Mouse (Mus musculus): ENCODE data around the gene Wap. TPM values are rescaled to one million over a fixed set of nuclear protein-coding genes. Genes with fewer than 3 reads are reported as not detected.

The Wap gene
- polyA plus RNA-seq (2015; fragmentation: Nextera tagmentation; extraction: Ambion mirVana): not detected in 2 replicates

GRCm38 (mm10) chr11:6638537-6638936 is at the start of gene Wap:
Gene Wap (minus strand): TSS chr11:6638637.

GRCm38 (mm10) chr11:6658271-6658670 is 19.8 kb upstream of the Wap start, which contains the start of gene Ramp3:
Gene Ramp3 (plus strand): TSS chr11:6658521.

GRCm38 (mm10) chr11:6625478-6626387 is 12.7 kb downstream of the Wap start, which contains the start of gene Tbrg4:
Gene Tbrg4 (minus strand): TSS chr11:6626067.

DNA sequence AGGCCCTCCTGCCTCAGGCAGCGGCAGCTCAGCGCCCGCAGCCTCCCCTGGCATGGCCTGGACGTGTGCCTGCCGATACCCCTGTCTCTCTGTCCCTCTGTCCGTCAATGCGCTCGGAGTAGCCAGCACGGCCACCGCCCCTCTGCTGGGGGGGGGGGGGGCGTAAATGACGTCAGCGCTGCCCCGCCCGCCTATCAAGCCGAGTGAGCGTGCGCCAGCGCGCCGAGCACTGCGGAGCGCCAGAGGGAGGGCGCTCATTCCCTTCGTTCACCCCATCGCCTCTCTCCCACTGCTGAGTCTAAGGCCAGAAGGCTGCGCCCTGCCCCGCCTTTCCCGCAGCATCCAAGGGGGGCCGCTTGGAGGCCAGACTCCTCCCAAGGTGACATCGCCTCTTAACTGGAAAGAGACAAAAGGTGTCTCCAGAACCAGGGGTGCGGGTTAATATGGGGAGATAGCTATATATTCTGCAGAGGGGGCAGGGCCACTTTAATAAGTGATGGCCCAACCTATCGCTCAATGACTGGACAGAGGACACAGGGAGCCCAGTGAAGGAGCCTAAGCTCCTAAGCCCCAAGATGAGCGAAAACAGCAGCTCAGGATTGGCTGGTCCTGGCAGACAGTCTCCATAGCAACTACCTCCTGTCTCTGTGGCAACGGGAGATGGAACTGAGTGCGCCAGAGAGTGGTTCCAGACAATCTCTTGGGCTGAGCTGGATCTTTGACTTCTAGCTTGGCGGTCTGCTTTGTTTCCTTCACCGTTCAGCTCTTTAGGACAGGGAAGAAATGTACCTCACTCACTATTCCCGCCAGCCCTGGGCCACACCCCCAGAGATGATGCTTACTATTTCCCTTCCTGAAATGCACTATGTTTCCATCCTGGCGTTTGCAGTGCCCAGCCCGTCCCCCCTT is 32.7 kb downstream of the Wap start, which contains the start of gene Nacad:
TSS of gene Nacad (minus strand) at position 563 of the 909 bp plus-strand sequence.

Other genes starting within 250 kb of the Wap start
- 31.1 and 33.3 TPM in 2 replicates for gene Zmiz2, start 249.6 kb downstream of the Wap start, polyA plus RNA-seq (2015; fragmentation: Nextera tagmentation; extraction: Ambion mirVana)
- 5,012 and 5,631 TPM in 2 replicates for gene Ppia, start 223.2 kb downstream of the Wap start, polyA plus RNA-seq (2015; fragmentation: Nextera tagmentation; extraction: Ambion mirVana)
- 149 and 163 TPM in 2 replicates for gene H2afv, start 194.2 kb downstream of the Wap start, polyA plus RNA-seq (2015; fragmentation: Nextera tagmentation; extraction: Ambion mirVana)
- gene Purb, start 162.7 kb downstream of the Wap start, polyA plus RNA-seq (2015; fragmentation: Nextera tagmentation; extraction: Ambion mirVana): 17.7 and 19.8 TPM in 2 replicates
- 0.29 and 0.31 TPM in 2 replicates for gene Myo1g, start 117.7 kb downstream of the Wap start, polyA plus RNA-seq (2015; fragmentation: Nextera tagmentation; extraction: Ambion mirVana)
- 77.6 and 87.2 TPM in 2 replicates for gene Ccm2, start 91.8 kb downstream of the Wap start, polyA plus RNA-seq (2015; fragmentation: Nextera tagmentation; extraction: Ambion mirVana)
- 54.5 and 57.5 TPM in 2 replicates for gene Nacad, start 32.6 kb downstream of the Wap start, polyA plus RNA-seq (2015; fragmentation: Nextera tagmentation; extraction: Ambion mirVana)
- gene Tbrg4, start 12.6 kb downstream of the Wap start, polyA plus RNA-seq (2015; fragmentation: Nextera tagmentation; extraction: Ambion mirVana): 27.1 and 28.0 TPM in 2 replicates
- gene Ramp3, start 19.9 kb upstream of the Wap start, polyA plus RNA-seq (2015; fragmentation: Nextera tagmentation; extraction: Ambion mirVana): 29.0 and 30.2 TPM in 2 replicates
- not detected in 2 replicates for gene Gm11983, start 199.0 kb upstream of the Wap start, polyA plus RNA-seq (2015; fragmentation: Nextera tagmentation; extraction: Ambion mirVana)